Mouse (Mus musculus) lung, adult 2 months (tissue): ENCODE data around the gene Rnf115. TPM values are rescaled to one million over a fixed set of nuclear protein-coding genes. Genes with fewer than 3 reads are reported as not detected.
"Not testable (repeated sequence)": the region's sequence is repeated elsewhere in the genome, so short reads cannot be mapped to it uniquely, and the experiment has no call there.

ENCODE experiments used
- DNase-seq: peaks from one replicate; pipeline ENCODE4 v3.0.0; 2022
- H3K4me1 ChIP-seq: fragments of 200-500 bp; 2 replicates; pipeline ENCODE4 v1.6.1; 2011; ENCODE audit warnings: low read length; ENCODE audit not compliant: control insufficient read depth, insufficient read depth
- H3K4me3 ChIP-seq: fragments of 200-500 bp; replicated peaks from 2 replicates; pipeline ENCODE3; 2011; ENCODE audit warnings: low read depth, mild to moderate bottlenecking, control low read depth, low read length; ENCODE audit errors: extremely low read depth
- CTCF ChIP-seq: fragments of 200-500 bp; IDR thresholded peaks from 2 replicates; pipeline ENCODE4 v1.5.1; 2011; ENCODE audit warnings: mild to moderate bottlenecking, low read length, control low read depth; ENCODE audit not compliant: insufficient read depth
- POLR2A ChIP-seq: fragments of 200-500 bp; IDR thresholded peaks from 2 replicates; pipeline ENCODE4 v1.6.1; 2011; ENCODE audit warnings: low read depth, mild to moderate bottlenecking, control low read depth, low read length, borderline replicate concordance; ENCODE audit errors: extremely low read depth
- WGBS: fragments of 180-500 bp; shearing (Covaris S2); methylation state at CpG from one replicate; pipeline ENCODE4 v1.1.7; 2018; 5-methylcytosine and 5-hydroxymethylcytosine counted together
- polyA plus RNA-seq: library from polyadenylated mRNA; depleted of rRNA; stranded (reverse); fragments of >200 nt; gene quantifications from 2 replicates; pipeline ENCODE4 v1.2.3, GENCODE M21; 2012

Rnf115 gene
- polyA plus RNA-seq, 1 experiment = 16.4 TPM

DNA sequence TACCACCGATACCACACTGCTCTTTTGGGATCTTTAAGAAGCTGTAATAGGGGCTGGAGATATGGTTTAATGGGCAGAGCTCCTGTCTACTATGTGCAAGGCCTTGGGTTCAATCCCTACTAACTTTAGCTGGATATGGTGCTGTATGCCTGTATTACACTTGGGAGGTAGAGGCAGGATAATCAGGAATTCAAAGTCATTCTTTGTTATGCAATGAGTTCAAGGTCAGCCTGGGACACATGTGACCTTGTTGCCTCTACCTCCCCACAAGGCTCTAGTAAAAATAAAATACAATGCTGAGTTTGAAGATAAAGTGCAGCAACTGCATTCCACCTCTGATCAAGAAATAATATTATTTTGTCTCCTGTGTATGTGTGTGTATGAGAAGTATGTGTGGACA, 6.5 kb downstream of the Rnf115 start:
- Histone ChIP-seq H3K4me3 (no peak overlapping the region), H3K4me1 (peaks cover 24% of the 10 kb centered on the region)
- WGBS = 97% methylated on average over 1 of the region's 1 CpGs
- no peak for DNase-seq
- TF ChIP-seq POLR2A = no peak
- TF ChIP-seq CTCF = no peak

DNA sequence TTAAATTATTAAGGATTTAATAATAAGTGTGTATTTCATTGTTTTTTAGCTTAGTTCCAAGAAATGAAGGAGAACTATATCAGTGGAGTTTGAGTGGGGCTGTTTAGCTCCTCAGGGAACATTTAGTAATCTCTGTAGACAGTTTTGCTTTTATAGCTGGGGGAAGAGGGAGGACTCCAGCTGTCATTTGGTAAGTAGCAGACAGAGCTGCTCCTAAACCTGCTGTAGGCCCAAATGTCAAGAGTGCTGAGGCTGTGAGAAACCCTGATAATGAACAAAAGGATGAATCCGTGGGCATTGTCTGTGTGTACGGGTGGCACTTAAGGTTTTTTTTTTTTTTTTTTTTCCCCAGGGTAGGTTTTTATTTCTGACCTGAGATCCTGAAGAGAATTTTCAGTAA, 7.7 kb downstream of the Rnf115 start:
- no peak for DNase-seq
- TF ChIP-seq POLR2A (no peak), CTCF (no peak)
- 65% methylated on average over 2 of the region's 2 CpGs for WGBS

DNA sequence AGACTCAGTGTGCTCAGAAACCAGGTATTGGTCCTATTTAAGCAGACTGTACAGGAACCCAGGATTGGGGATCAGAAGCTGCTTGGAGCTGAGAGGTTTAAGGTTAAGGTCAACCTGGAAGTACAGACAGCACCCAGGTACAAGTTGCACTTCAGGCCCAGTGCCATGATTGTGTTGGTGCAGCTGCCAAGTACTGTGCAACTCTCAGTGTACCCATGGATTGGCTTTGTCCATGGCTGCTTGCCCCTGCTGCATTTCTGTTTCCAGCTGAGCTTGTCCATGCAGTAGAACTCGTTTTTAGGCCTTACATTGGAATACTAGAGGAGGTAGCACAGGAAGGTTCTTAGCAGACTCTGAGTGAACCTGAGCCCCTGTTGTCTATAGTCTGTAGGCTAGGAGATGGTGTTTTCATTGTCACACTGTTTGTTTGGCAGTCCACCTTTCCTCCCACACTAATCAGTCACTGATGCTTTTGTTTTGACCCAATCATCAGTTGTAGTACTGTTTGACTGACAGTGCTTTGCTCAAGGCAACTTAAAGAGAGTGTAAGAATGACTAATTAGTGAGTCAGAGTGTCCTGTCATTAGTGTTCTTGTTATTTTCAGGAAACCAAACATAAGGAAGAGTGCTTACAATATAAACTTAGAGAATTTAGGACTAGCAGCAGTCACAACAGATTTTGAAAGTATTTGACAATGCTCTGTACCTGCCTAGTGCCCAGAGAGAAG, 9.7 kb downstream of the Rnf115 start:
- WGBS = 30% methylated on average over 1 of the region's 1 CpGs
- no peak for DNase-seq
- Histone ChIP-seq H3K4me3 (no peak overlapping the region), H3K4me1 (peaks cover 12% of the 10 kb centered on the region)
- TF ChIP-seq CTCF (no peak), POLR2A (no peak)

More for the DNA sequence above, 7.7 kb downstream of the Rnf115 start:
- peaks cover 15% of the 10 kb centered on the region for H3K4me1 ChIP-seq
- H3K4me3 ChIP-seq = no peak overlapping the region

DNA sequence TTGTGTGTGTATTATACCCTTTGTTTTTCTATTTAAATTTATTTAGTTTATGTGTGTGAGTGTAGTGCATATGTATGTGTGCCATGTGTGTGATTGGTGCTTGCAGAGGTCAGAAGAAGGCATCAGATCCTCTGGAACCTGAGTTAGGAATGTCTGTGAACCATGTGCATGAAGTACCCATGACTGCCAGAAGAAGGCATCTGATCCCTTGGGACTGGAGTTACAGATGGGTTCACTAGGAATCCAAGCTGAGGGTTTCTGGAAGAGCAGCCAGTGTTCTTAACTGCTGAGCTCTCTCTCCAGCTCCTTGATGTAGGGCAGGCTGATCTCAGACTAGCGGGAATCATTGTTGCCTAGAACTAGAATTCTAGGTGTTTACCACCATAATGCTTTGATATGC, 10.5 kb downstream of the Rnf115 start:
- no peak overlapping the region for H3K4me3 ChIP-seq
- no peak for DNase-seq
- WGBS = 81% methylated on average over 1 of the region's 1 CpGs
- TF ChIP-seq POLR2A (no peak), CTCF (no peak)
- peaks cover 12% of the 10 kb centered on the region for H3K4me1 ChIP-seq

DNA sequence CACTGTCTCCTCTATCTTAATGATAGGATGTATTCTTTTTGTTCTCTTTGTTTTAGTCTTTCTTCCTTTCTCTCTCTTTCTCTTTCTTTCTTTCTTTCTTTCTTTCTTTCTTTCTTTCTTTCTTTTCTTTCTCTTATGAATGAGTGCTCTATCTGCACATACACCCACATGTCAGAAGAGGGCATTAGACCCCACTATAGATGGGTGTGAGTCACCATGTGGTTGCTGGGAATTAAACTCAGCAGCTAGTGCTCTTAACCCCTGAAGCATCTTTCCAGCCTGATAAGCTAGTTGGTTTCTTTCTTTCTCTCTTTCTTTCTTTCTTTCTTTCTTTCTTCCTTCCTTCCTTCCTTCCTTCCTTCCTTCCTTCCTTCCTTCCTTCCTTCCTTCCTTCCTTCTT, 12.8 kb downstream of the Rnf115 start:
- H3K4me1 ChIP-seq = peaks cover 12% of the 10 kb centered on the region
- DNase-seq, H3K4me3 ChIP-seq: not testable (repeated sequence)

DNA sequence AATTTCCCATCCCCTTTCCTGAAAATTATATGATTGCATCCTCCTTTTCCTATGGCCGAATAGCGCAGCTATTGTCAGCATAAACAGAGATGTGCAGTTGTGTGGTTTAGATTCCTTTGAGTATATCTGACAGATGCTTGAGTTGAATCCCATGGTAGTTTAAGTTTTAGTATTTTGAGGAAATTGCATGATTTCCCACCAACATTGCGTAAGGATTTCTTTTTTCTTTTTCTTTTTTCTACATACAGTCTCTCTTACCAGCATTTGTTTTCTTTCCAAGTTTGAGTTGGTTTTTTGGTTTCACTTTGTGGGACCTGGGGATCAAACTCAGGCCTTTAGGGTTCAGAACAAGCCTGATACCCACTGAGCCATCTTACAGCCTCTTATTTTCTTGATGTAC, 16.9 kb downstream of the Rnf115 start:
- H3K4me3 ChIP-seq = no peak overlapping the region
- no peak for DNase-seq
- 71% methylated on average over 3 of the region's 3 CpGs for WGBS
- TF ChIP-seq POLR2A (no peak), CTCF (no peak)
- peaks cover 7% of the 10 kb centered on the region for H3K4me1 ChIP-seq

DNA sequence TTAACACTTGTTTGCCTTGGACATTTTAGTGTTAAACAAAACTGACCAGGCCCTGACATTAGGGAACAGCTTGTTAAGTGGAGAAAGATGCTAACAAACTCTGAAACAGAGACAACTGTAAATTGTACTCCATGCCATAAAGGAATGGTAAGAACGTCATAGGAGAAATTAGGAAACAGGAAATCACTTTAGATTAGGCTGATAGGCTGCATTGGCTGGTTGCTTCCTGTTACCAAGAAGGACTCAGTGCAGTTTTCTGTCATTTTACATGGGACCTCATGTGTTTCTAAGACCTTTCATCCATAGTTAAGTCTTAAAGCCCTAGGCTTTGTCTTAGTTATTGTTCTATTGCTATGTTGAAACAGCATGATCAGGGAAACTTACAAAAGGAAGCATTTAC, 19.4 kb downstream of the Rnf115 start:
- WGBS = 24% methylated on average over 1 of the region's 1 CpGs
- TF ChIP-seq CTCF (no peak), POLR2A (no peak)
- Histone ChIP-seq H3K4me3 (no peak overlapping the region), H3K4me1 (peaks cover 5% of the 10 kb centered on the region)
- DNase-seq = no peak

DNA sequence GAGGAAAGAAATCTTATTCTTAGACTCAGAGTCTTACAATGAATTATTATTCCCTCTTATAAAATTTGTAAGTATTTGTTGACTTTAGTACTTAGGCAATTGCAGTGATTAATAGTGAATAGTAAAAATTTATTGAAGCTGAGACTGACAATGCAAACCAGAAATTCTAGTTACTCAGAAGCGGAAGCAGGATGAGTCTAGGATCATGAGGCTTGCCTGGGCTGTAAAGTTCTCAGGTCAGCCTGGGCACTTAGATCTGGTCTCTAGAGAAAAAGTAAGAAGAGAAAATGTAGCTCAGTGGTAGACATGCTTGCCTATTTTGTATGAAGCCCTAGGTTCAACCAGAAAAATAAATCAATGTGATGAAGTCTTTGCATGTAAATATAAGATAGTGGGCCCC, 28.5 kb downstream of the Rnf115 start:
- 85% methylated on average over 1 of the region's 1 CpGs for WGBS
- no peaks in the 10 kb centered on the region; the same call in 1 of the 2 replicates for H3K4me1 ChIP-seq
- TF ChIP-seq CTCF = no peak
- TF ChIP-seq POLR2A = no peak
- H3K4me3 ChIP-seq = no peak overlapping the region
- no peak for DNase-seq

DNA sequence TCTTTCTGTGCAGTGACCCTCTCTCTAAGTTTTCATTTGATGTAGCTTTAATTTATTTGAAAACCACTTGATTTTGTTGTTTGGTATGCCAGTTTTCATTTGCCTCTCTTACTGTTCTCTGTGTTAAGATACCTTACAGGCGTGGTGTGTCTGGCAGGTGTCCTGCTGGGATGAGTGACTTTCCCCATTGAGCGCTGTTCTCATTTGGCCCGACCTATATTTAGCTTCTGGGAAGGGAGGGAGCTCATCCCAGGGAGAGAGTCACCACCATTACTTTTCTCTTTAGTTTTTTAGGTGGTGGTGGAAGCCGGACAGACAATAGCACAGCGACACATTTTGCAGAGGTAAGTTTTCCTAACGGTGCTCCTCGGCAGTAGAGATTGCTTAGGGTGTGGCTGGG, 30.2 kb downstream of the Rnf115 start:
- WGBS = 71% methylated on average over 7 of the region's 7 CpGs
- no peak for DNase-seq
- Histone ChIP-seq H3K4me1 (peaks cover 6% of the 10 kb centered on the region), H3K4me3 (no peak overlapping the region)
- TF ChIP-seq CTCF (no peak), POLR2A (no peak)

DNA sequence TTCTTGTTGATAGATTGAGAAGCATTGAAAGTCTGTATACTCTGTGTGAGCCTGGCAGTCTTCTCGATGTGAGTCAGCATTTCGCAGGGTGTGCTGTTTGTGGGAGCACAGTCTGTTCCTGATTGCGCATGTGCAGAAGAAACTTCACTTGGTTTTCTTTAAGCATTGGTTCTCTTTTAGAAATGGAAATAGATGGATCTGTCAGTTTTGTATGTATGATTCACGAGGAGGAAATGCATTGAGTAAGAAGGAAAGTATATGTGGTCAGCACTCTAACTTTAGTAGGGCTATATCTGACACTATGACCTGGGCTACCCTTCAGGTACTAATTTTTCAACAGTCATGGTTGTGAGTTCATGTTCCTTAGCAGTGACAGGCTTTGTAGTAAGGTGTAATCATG, 32.2 kb downstream of the Rnf115 start:
- DNase-seq = no peak
- WGBS = 72% methylated on average over 4 of the region's 4 CpGs
- no peak overlapping the region for H3K4me3 ChIP-seq
- TF ChIP-seq POLR2A (no peak), CTCF (no peak)
- H3K4me1 ChIP-seq = peaks cover 6% of the 10 kb centered on the region
